Mouse (Mus musculus) liver, postnatal 0 days (tissue): ENCODE data around the gene Klf11.

Experiments
- CTCF ChIP-seq: sonication (generic); IDR thresholded peaks from 2 replicates; pipeline ENCODE4 v1.5.1; 2016; ENCODE audit warnings: antibody characterized with exemption, low read depth
- EP300 ChIP-seq: IDR thresholded peaks from 2 replicates; pipeline ENCODE4 v1.6.1; 2016; ENCODE audit warnings: antibody characterized with exemption, low read depth, mild to moderate bottlenecking

GRCm38 (mm10) chr12:24619436-24619835 lies 31.6 kb upstream of the Klf11 start:
- no peak for TF ChIP-seq CTCF
- no peak for TF ChIP-seq EP300
